Comparison of ENCODE assay signal across 25 mouse cellular contexts in the genomic region with DNA sequence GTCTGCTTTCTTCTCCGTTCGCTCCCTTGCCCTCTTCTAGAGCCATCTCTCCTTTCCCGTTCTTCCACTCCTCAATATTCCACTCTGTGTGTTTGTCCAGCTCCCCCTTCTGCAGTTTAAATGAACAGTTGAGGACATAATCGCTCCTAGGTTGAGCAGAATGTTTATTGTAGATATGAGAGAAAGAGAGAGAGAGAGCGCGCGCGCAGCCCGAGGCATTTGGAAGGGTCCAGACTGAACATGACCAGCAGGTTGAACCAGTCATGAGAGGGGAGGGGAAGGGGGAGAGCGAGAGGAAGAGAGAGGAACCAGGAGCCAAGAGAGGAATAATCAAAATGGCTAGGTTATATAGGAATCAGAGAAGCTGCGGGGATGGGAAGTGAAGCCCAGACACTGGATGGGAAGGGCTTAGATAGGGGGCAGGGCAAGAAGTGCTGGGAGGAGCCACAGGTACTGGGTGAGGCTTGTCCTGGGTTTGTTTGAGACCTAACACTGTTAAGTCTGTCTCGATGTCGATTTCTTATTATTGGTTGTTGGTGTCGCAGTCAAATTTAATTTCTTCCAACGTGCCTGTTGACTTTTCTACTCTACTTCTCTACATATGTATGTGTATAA. TPM values are rescaled to one million over a fixed set of nuclear protein-coding genes. Genes with fewer than 3 reads are reported as not detected.
DNase-seq lines count a peak whose midpoint lies in the region; ATAC-seq and TF ChIP-seq lines count a peak whose summit lies in the region.
"Had no signal": no experiment of that assay in that cellular context is flagged by ENCODE, and none has a peak within 500 bp of the region (broad histone marks: within the 10 kb centered on the region; RNA-seq: fewer than 3 reads in every experiment).

No protein-coding gene starts in this region.

- no peaks in the 10 kb centered on the region for H3K4me1 ChIP-seq in lung, embryonic 15.5 days
- H3K4me1 ChIP-seq in E14TG2a.4 (replicated peaks; ENCODE audit: low read depth, low read length) = peaks cover 16% of the 10 kb centered on the region
- H3K4me1 ChIP-seq in stomach, embryonic 15.5 days = no peaks in the 10 kb centered on the region
- H3K4me1 ChIP-seq: embryonic facial prominence, embryonic 15.5 days; heart, embryonic 15.5 days; hindbrain, embryonic 15.5 days; liver, embryonic 12.5 days had no signal

- DNase-seq in lung, postnatal 4 days = no peak
- peak; percentile 47 for DNase-seq in ZHBTc4 (ENCODE audit: low read depth, low spot score)
- DNase-seq in kidney, postnatal 10 days = no peak
- DNase-seq in cerebellum, postnatal 14 days = no peak
- DNase-seq: adrenal gland, adult 8-10 months; cerebellum, adult 11 months; cerebellum, postnatal 10 days; embryo, embryonic 11 days; gastrocnemius, postnatal 36 days; heart, postnatal 4 days; kidney, adult 8-10 months; kidney, postnatal 4 days; layer of hippocampus, adult 9-11 months; lung, postnatal 14 days; retina, postnatal 1 day; thymus, postnatal 4 days had no signal

- H3K27me3 ChIP-seq in lung, embryonic 15.5 days = no peaks in the 10 kb centered on the region
- 0 out of 2 replicates have a peak, but pooled peaks cover 4% of the 10 kb centered on the region for H3K27me3 ChIP-seq in E14TG2a.4 (ENCODE audit: insufficient read depth, low read length)
- H3K27me3 ChIP-seq in stomach, embryonic 15.5 days (replicated peaks) = no peaks in the 10 kb centered on the region
- H3K27me3 ChIP-seq: embryonic facial prominence, embryonic 15.5 days; heart, embryonic 15.5 days; hindbrain, embryonic 15.5 days; liver, embryonic 12.5 days had no signal

- H3K4me2 ChIP-seq in lung, embryonic 15.5 days = peak overlapping the region; percentile 34
- H3K4me2 ChIP-seq in stomach, embryonic 15.5 days = peak overlapping the region; percentile 32
- H3K4me2 ChIP-seq: embryonic facial prominence, embryonic 15.5 days; heart, embryonic 15.5 days; hindbrain, embryonic 15.5 days; liver, embryonic 12.5 days had no signal

- no peak for TF ChIP-seq CTCF in E14TG2a.4 (conservative IDR thresholded peaks at IDR 0.05; ENCODE audit: low read length)

- WGBS in lung, embryonic 15.5 days = 48% methylated on average over 15 of the region's 15 CpGs
- 61% methylated on average over 15 of the region's 15 CpGs for WGBS in stomach, embryonic 15.5 days

- peak; percentile 62 for ATAC-seq in lung, embryonic 15.5 days (ENCODE audit: borderline replicate concordance, extremely low read depth, low FRiP score, low TSS enrichment)
- peak; percentile 82 for ATAC-seq in stomach, embryonic 15.5 days (ENCODE audit: insufficient read depth, low FRiP score, low read depth)
- ATAC-seq: forebrain, embryonic 16.5 days; liver, embryonic 12.5 days had no signal

- H3K9ac ChIP-seq in lung, embryonic 15.5 days = no peak overlapping the region
- H3K9ac ChIP-seq in stomach, embryonic 15.5 days = no peak overlapping the region
- H3K9ac ChIP-seq: embryonic facial prominence, embryonic 15.5 days; heart, embryonic 15.5 days; hindbrain, embryonic 15.5 days; liver, embryonic 12.5 days had no signal

- no peaks in the 10 kb centered on the region for H3K9me3 ChIP-seq in lung, embryonic 15.5 days
- H3K9me3 ChIP-seq in E14TG2a.4 (ENCODE audit: low read length) = peaks cover 8% of the 10 kb centered on the region
- H3K9me3 ChIP-seq in stomach, embryonic 15.5 days = no peaks in the 10 kb centered on the region
- H3K9me3 ChIP-seq: embryonic facial prominence, embryonic 15.5 days; heart, embryonic 15.5 days; hindbrain, embryonic 15.5 days; liver, embryonic 12.5 days had no signal

- peak overlapping the region; percentile 78 for H3K27ac ChIP-seq in lung, embryonic 15.5 days
- no peak overlapping the region for H3K27ac ChIP-seq in stomach, embryonic 15.5 days
- H3K27ac ChIP-seq: embryonic facial prominence, embryonic 15.5 days; heart, embryonic 15.5 days; hindbrain, embryonic 15.5 days; left cerebral cortex, adult 2 months; liver, embryonic 12.5 days had no signal

- 0 out of 2 replicates have a peak overlapping the region, but pooled peaks have one; percentile 3 for H3K4me3 ChIP-seq in lung, embryonic 15.5 days
- H3K4me3 ChIP-seq in E14TG2a.4 (replicated peaks; ENCODE audit: low read length) = peak overlapping the region; percentile 57
- H3K4me3 ChIP-seq in stomach, embryonic 15.5 days (replicated peaks) = 0 out of 2 replicates have a peak overlapping the region, but pooled peaks have one; percentile 10
- H3K4me3 ChIP-seq: embryonic facial prominence, embryonic 15.5 days; heart, embryonic 15.5 days; hindbrain, embryonic 15.5 days; left cerebral cortex, adult 2 months; liver, embryonic 12.5 days had no signal

- H3K36me3 ChIP-seq in lung, embryonic 15.5 days = no peaks in the 10 kb centered on the region
- H3K36me3 ChIP-seq in E14TG2a.4 (ENCODE audit: insufficient read depth, low read length) = no peaks in the 10 kb centered on the region
- H3K36me3 ChIP-seq in stomach, embryonic 15.5 days = no peaks in the 10 kb centered on the region
- H3K36me3 ChIP-seq: embryonic facial prominence, embryonic 15.5 days; heart, embryonic 15.5 days; hindbrain, embryonic 15.5 days; liver, embryonic 12.5 days had no signal

RNA-seq across cellular contexts. Expression of gene Rtl6, which starts 18.5 kb away (rescaled TPM):
- polyA plus RNA-seq in lung, embryonic 15.5 days (2015; fragmentation: Nextera tagmentation; extraction: Ambion mirVana) = 11.0 and 11.4 TPM in 2 replicates
- polyA plus RNA-seq in stomach, embryonic 15.5 days (2015; fragmentation: Nextera tagmentation; extraction: Ambion mirVana) = 11.3 and 12.4 TPM in 2 replicates

Comparison
In these comparisons a context has a peak if more than half of its experiments do, and no peak if none do; other contexts are left out.
1. H3K4me3 ChIP-seq: peak in every context shown above with its lines; median percentile 57 in E14TG2a.4; 10 in stomach, embryonic 15.5 days; 3 in lung, embryonic 15.5 days.